Mouse (Mus musculus): ENCODE measurements around the gene Smcp. TPM values are rescaled to one million over a fixed set of nuclear protein-coding genes. Genes with fewer than 3 reads are reported as not detected.

Gene Smcp
- 2.1 TPM for polyA plus RNA-seq (2014; fragmentation: Illumina TruSeq; extraction: RNeasy Lipid Tissue Mini Kit (QIAGEN cat#74804); ENCODE audit: low read depth, low replicate concordance)

DNA sequence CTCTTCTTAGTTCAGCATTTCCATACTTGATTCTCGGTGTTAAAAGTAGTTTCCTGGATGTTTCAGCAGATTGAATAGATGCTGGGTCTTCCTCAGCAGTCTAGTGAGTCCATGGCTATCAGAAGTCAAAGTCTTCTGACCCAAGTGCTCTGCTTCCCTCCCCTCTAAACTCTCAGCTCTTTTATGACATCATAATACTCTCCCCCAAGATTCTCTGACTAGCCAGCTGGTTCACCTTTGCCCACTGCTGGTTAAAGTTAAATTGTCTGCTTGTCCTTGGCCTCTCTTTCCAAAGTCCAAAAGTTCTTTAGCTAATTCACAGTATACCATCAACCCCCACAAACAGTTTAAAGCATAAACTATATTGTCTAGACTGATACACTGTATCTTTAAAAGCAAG lies at the start of gene Smcp:
TSS of gene Smcp (minus strand) at position 140 of the 400 bp plus-strand sequence.

DNA sequence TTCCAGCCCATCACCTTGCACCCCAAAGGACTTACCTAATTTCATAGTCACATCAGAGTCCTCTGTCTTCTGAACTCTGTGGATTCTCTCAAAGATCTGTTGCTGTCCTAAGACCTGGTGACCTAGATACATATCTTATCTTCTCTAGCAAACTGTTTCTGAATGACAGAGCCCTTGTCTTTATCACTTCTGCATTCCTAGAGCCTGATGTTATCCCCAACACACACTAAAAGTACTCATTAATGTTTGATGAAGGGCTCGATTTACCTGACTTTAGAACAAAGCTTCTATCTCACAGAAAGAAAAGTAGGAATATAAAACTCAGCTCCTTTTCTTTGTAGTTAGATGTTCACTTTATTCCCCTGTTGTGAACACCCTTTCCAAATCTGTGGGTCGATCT lies 32.8 kb upstream of the Smcp start, which contains the start of gene Lce6a:
TSS of gene Lce6a (minus strand) at position 101 of the 400 bp plus-strand sequence.

DNA sequence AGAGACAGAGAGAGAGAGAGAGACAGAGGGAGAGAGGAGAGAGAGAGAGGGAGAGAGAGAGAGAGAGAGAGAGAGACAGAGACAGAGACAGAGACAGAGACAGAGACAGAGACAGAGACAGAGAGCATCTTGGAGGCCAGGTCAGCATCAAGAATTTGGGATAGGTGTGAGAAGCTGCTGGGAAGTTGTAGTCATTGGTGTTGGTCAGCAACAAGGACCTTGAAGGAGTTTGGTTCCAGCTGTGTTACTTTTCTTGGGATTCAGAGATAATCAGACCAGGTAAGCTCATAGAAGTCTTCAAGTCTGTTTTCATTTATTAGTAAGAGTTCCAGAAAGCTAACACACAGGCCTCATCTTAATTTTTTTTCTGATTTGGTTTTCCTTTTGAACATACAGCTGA lies 18.6 kb upstream of the Smcp start, which contains the start of gene 2210017I01Rik:
TSS of gene 2210017I01Rik (minus strand) at position 101 of the 400 bp plus-strand sequence.

DNA sequence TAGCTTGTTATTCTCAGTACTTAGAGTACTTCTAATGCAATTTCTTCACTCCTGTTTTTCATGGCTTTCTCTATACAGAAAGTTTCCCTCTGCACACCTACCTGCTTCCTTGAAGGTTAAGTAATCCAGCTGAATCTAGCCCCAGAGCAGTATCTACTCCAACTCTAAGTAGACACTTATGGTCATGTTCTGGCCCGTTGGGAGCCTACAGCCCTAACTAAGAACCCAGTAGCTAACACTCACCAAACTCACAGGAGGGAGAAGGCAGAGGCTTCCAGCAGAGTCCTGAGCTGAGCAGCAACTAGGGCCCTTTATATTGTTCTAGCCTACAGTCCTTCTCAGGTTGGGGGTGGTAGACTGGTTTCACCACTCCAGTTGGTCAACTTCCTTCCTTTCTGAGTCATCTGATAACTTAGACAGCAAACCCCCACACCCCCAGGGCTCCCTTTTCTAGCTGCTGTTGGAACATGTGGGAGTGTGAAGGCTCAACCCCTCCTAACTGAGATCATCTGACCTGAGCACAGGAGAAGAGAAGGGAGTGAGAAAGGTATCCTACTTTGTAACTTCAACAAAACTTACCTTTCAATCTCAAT lies 15.3 kb downstream of the Smcp start, which contains the start of gene Ivl:
TSS of gene Ivl (minus strand) at position 287 of the 593 bp plus-strand sequence.

DNA sequence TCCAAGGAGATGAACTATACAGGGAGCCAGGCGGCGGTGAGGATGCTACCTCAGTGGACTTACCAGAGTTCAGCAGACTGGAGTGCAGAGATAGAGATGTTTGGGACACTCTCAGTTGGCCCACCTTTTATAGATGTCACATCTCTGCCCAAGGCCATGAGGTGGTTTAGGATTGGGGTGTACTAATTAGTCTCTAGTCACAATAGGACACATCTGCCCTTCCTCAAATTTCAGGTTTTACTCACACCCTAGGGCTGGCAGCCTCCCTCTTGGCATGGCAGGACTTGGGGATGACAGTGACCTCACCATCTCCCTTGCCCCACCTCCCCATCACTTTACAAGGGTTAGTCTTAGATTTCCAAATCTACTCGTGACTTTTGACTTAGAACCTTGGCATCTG lies 54.4 kb downstream of the Smcp start, which contains the start of gene 2310046K23Rik:
TSS of gene 2310046K23Rik (minus strand) at position 101 of the 400 bp plus-strand sequence.

Other genes with a start within 250 kb of the Smcp start
- gene Sprr2d, start 249.9 kb downstream of the Smcp start, polyA plus RNA-seq (2014; fragmentation: Illumina TruSeq; extraction: RNeasy Lipid Tissue Mini Kit (QIAGEN cat#74804); ENCODE audit: low read depth, low replicate concordance) = not detected
- gene Sprr2e, start 236.9 kb downstream of the Smcp start, polyA plus RNA-seq (2014; fragmentation: Illumina TruSeq; extraction: RNeasy Lipid Tissue Mini Kit (QIAGEN cat#74804); ENCODE audit: low read depth, low replicate concordance) = not detected
- gene Sprr2f, start 223.8 kb downstream of the Smcp start, polyA plus RNA-seq (2014; fragmentation: Illumina TruSeq; extraction: RNeasy Lipid Tissue Mini Kit (QIAGEN cat#74804); ENCODE audit: low read depth, low replicate concordance) = not detected
- gene Sprr2h, start 203.3 kb downstream of the Smcp start, polyA plus RNA-seq (2014; fragmentation: Illumina TruSeq; extraction: RNeasy Lipid Tissue Mini Kit (QIAGEN cat#74804); ENCODE audit: low read depth, low replicate concordance) = not detected
- not detected for gene Sprr2i, start 181.0 kb downstream of the Smcp start, polyA plus RNA-seq (2014; fragmentation: Illumina TruSeq; extraction: RNeasy Lipid Tissue Mini Kit (QIAGEN cat#74804); ENCODE audit: low read depth, low replicate concordance)
- not detected for gene Sprr2j-ps, start 170.9 kb downstream of the Smcp start, polyA plus RNA-seq (2014; fragmentation: Illumina TruSeq; extraction: RNeasy Lipid Tissue Mini Kit (QIAGEN cat#74804); ENCODE audit: low read depth, low replicate concordance)
- gene Gm9774, start 159.6 kb downstream of the Smcp start, polyA plus RNA-seq (2014; fragmentation: Illumina TruSeq; extraction: RNeasy Lipid Tissue Mini Kit (QIAGEN cat#74804); ENCODE audit: low read depth, low replicate concordance) = 4.8 TPM
- not detected for gene Sprr2k, start 156.4 kb downstream of the Smcp start, polyA plus RNA-seq (2014; fragmentation: Illumina TruSeq; extraction: RNeasy Lipid Tissue Mini Kit (QIAGEN cat#74804); ENCODE audit: low read depth, low replicate concordance)
- gene Sprr1b, start 150.2 kb downstream of the Smcp start, polyA plus RNA-seq (2014; fragmentation: Illumina TruSeq; extraction: RNeasy Lipid Tissue Mini Kit (QIAGEN cat#74804); ENCODE audit: low read depth, low replicate concordance) = not detected
- gene Sprr3, start 130.3 kb downstream of the Smcp start, polyA plus RNA-seq (2014; fragmentation: Illumina TruSeq; extraction: RNeasy Lipid Tissue Mini Kit (QIAGEN cat#74804); ENCODE audit: low read depth, low replicate concordance) = not detected
- gene Sprr1a, start 103.1 kb downstream of the Smcp start, polyA plus RNA-seq (2014; fragmentation: Illumina TruSeq; extraction: RNeasy Lipid Tissue Mini Kit (QIAGEN cat#74804); ENCODE audit: low read depth, low replicate concordance) = 9.1 TPM
- not detected for gene Sprr4, start 88.5 kb downstream of the Smcp start, polyA plus RNA-seq (2014; fragmentation: Illumina TruSeq; extraction: RNeasy Lipid Tissue Mini Kit (QIAGEN cat#74804); ENCODE audit: low read depth, low replicate concordance)
- not detected for gene 2310046K23Rik, start 54.5 kb downstream of the Smcp start, polyA plus RNA-seq (2014; fragmentation: Illumina TruSeq; extraction: RNeasy Lipid Tissue Mini Kit (QIAGEN cat#74804); ENCODE audit: low read depth, low replicate concordance)
- gene Ivl, start 15.3 kb downstream of the Smcp start, polyA plus RNA-seq (2014; fragmentation: Illumina TruSeq; extraction: RNeasy Lipid Tissue Mini Kit (QIAGEN cat#74804); ENCODE audit: low read depth, low replicate concordance) = 0.24 TPM
- not detected for gene 2210017I01Rik, start 18.5 kb upstream of the Smcp start, polyA plus RNA-seq (2014; fragmentation: Illumina TruSeq; extraction: RNeasy Lipid Tissue Mini Kit (QIAGEN cat#74804); ENCODE audit: low read depth, low replicate concordance)
- gene Lce6a, start 32.7 kb upstream of the Smcp start, polyA plus RNA-seq (2014; fragmentation: Illumina TruSeq; extraction: RNeasy Lipid Tissue Mini Kit (QIAGEN cat#74804); ENCODE audit: low read depth, low replicate concordance) = not detected
- gene Lce1a1, start 59.3 kb upstream of the Smcp start, polyA plus RNA-seq (2014; fragmentation: Illumina TruSeq; extraction: RNeasy Lipid Tissue Mini Kit (QIAGEN cat#74804); ENCODE audit: low read depth, low replicate concordance) = not detected
- not detected for gene Lce1b, start 67.9 kb upstream of the Smcp start, polyA plus RNA-seq (2014; fragmentation: Illumina TruSeq; extraction: RNeasy Lipid Tissue Mini Kit (QIAGEN cat#74804); ENCODE audit: low read depth, low replicate concordance)
- gene Lce1a2, start 81.3 kb upstream of the Smcp start, polyA plus RNA-seq (2014; fragmentation: Illumina TruSeq; extraction: RNeasy Lipid Tissue Mini Kit (QIAGEN cat#74804); ENCODE audit: low read depth, low replicate concordance) = not detected
- gene Lce1c, start 90.2 kb upstream of the Smcp start, polyA plus RNA-seq (2014; fragmentation: Illumina TruSeq; extraction: RNeasy Lipid Tissue Mini Kit (QIAGEN cat#74804); ENCODE audit: low read depth, low replicate concordance) = not detected
- gene Lce1d, start 98.2 kb upstream of the Smcp start, polyA plus RNA-seq (2014; fragmentation: Illumina TruSeq; extraction: RNeasy Lipid Tissue Mini Kit (QIAGEN cat#74804); ENCODE audit: low read depth, low replicate concordance) = not detected
- gene Lce1e, start 120.1 kb upstream of the Smcp start, polyA plus RNA-seq (2014; fragmentation: Illumina TruSeq; extraction: RNeasy Lipid Tissue Mini Kit (QIAGEN cat#74804); ENCODE audit: low read depth, low replicate concordance) = not detected
- gene Lce1f, start 131.4 kb upstream of the Smcp start, polyA plus RNA-seq (2014; fragmentation: Illumina TruSeq; extraction: RNeasy Lipid Tissue Mini Kit (QIAGEN cat#74804); ENCODE audit: low read depth, low replicate concordance) = not detected
- not detected for gene Gm38119, start 150.1 kb upstream of the Smcp start, polyA plus RNA-seq (2014; fragmentation: Illumina TruSeq; extraction: RNeasy Lipid Tissue Mini Kit (QIAGEN cat#74804); ENCODE audit: low read depth, low replicate concordance)
- not detected for gene Lce1g, start 163.3 kb upstream of the Smcp start, polyA plus RNA-seq (2014; fragmentation: Illumina TruSeq; extraction: RNeasy Lipid Tissue Mini Kit (QIAGEN cat#74804); ENCODE audit: low read depth, low replicate concordance)
- not detected for gene Lce1h, start 176.1 kb upstream of the Smcp start, polyA plus RNA-seq (2014; fragmentation: Illumina TruSeq; extraction: RNeasy Lipid Tissue Mini Kit (QIAGEN cat#74804); ENCODE audit: low read depth, low replicate concordance)
- not detected for gene Lce1i, start 189.9 kb upstream of the Smcp start, polyA plus RNA-seq (2014; fragmentation: Illumina TruSeq; extraction: RNeasy Lipid Tissue Mini Kit (QIAGEN cat#74804); ENCODE audit: low read depth, low replicate concordance)
- not detected for gene Lce1j, start 201.5 kb upstream of the Smcp start, polyA plus RNA-seq (2014; fragmentation: Illumina TruSeq; extraction: RNeasy Lipid Tissue Mini Kit (QIAGEN cat#74804); ENCODE audit: low read depth, low replicate concordance)
- not detected for gene Lce1k, start 218.9 kb upstream of the Smcp start, polyA plus RNA-seq (2014; fragmentation: Illumina TruSeq; extraction: RNeasy Lipid Tissue Mini Kit (QIAGEN cat#74804); ENCODE audit: low read depth, low replicate concordance)
- gene Kprp, start 238.2 kb upstream of the Smcp start, polyA plus RNA-seq (2014; fragmentation: Illumina TruSeq; extraction: RNeasy Lipid Tissue Mini Kit (QIAGEN cat#74804); ENCODE audit: low read depth, low replicate concordance) = not detected